Mouse (Mus musculus) C2C12 (cell line): ENCODE measurements around the gene Znrf3. TPM values are rescaled to one million over a fixed set of nuclear protein-coding genes. Genes with fewer than 3 reads are reported as not detected.

Source experiments
- H3K27me3 ChIP-seq: one replicate; pipeline ENCODE4 v1.6.1; 2011; ENCODE audit not compliant: control insufficient read depth, insufficient read depth, insufficient read length
- H3K36me3 ChIP-seq: one replicate; pipeline ENCODE4 v1.6.1; 2011; ENCODE audit not compliant: control insufficient read depth, insufficient read depth
- H3K4me3 ChIP-seq: one replicate; pipeline ENCODE4 v1.5.1; 2011; ENCODE audit warnings: mild to moderate bottlenecking, control low read depth; ENCODE audit not compliant: poor library complexity, insufficient read depth, severe bottlenecking
- H3K79me2 ChIP-seq: one replicate; pipeline ENCODE4 v1.6.1; 2011; ENCODE audit not compliant: control insufficient read depth, insufficient read depth
- H3K79me3 ChIP-seq: one replicate; pipeline ENCODE4 v1.6.1; 2011; ENCODE audit warnings: low read depth, control low read depth
- H3ac ChIP-seq: one replicate; pipeline ENCODE3; 2011; ENCODE audit warnings: low read depth; ENCODE audit not compliant: control insufficient read depth, insufficient read length
- CEBPB ChIP-seq: IDR thresholded peaks from one replicate; pipeline ENCODE4 v1.6.1; 2011; ENCODE audit warnings: low read depth, mild to moderate bottlenecking, control low read depth, moderate library complexity
- CTCF ChIP-seq: IDR thresholded peaks from one replicate; pipeline ENCODE4 v1.5.1; 2011; ENCODE audit not compliant: control insufficient read depth, insufficient read depth, insufficient read length
- FOSL1 ChIP-seq: IDR thresholded peaks from one replicate; pipeline ENCODE4 v1.8.0; 2011; ENCODE audit warnings: mild to moderate bottlenecking, low read length; ENCODE audit not compliant: poor library complexity, insufficient read depth, severe bottlenecking
- MAX ChIP-seq: IDR thresholded peaks from one replicate; pipeline ENCODE4 v1.6.1; 2011; ENCODE audit warnings: mild to moderate bottlenecking, control low read depth
- MYOD1 ChIP-seq: IDR thresholded peaks from one replicate; pipeline ENCODE4 v1.6.1; 2011; ENCODE audit warnings: low read depth; ENCODE audit not compliant: control insufficient read depth, insufficient read length
- MYOG ChIP-seq: IDR thresholded peaks from one replicate; pipeline ENCODE4 v1.6.1; 2011; ENCODE audit not compliant: control insufficient read depth, insufficient read length; ENCODE audit errors: extremely low read depth
- USF1 ChIP-seq: IDR thresholded peaks from one replicate; pipeline ENCODE4 v1.6.1; 2011; ENCODE audit warnings: low read depth, mild to moderate bottlenecking, control low read depth, moderate library complexity
- polyA plus RNA-seq: library from polyadenylated mRNA; unstranded; fragments of >200 nt; fragmentation: generic; extraction: Trizol; gene quantifications from one replicate; pipeline ENCODE4 v1.2.1, GENCODE M21; 2012; ENCODE audit warnings: missing spikeins

Gene Znrf3
- polyA plus RNA-seq, 1 experiment: 4.0 TPM

DNA sequence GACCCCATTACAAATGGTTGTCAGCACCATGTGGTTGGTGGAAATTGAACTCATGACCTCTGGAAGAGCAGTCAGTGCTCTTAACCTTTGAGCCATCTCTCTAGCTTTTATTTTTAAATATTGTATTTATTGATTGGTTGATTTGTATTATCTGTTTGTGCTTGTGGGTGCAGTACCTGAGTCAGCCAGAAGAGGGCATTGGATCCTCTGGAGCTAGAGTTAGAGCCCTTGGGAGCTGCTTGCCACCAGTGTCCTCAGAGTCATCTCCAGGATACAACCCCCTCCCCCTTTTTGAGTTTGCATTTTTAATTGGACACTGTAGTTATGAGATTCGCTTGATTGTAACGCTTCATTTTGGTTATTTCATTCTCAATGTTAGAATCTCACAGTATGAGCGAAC lies 24.4 kb upstream of the Znrf3 start:
- Histone ChIP-seq H3K27me3 (no peaks in the 10 kb centered on the region), H3K4me3 (no peak overlapping the region), H3K36me3 (no peaks in the 10 kb centered on the region), H3ac (no peak overlapping the region), H3K79me3 (no peaks in the 10 kb centered on the region), H3K79me2 (no peaks in the 10 kb centered on the region)
- TF ChIP-seq CTCF: no peak
- TF ChIP-seq MYOG: no peak
- no peak for TF ChIP-seq FOSL1
- no peak for TF ChIP-seq CEBPB
- no peak for TF ChIP-seq MAX
- no peak for TF ChIP-seq MYOD1
- no peak for TF ChIP-seq USF1

GRCm38 (mm10) chr11:5468471-5468870 lies 23.8 kb upstream of the Znrf3 start:
- H3K36me3 ChIP-seq: no peaks in the 10 kb centered on the region
- H3K4me3 ChIP-seq: no peak overlapping the region
- H3K79me2 ChIP-seq: no peaks in the 10 kb centered on the region
- H3ac ChIP-seq: no peak overlapping the region
- TF ChIP-seq MYOD1 (no peak), MYOG (no peak), CTCF (no peak), USF1 (no peak), CEBPB (no peak), MAX (no peak), FOSL1 (no peak)
- H3K27me3 ChIP-seq: no peaks in the 10 kb centered on the region
- H3K79me3 ChIP-seq: no peaks in the 10 kb centered on the region

GRCm38 (mm10) chr11:5451923-5452322 lies 7.3 kb upstream of the Znrf3 start:
- H3K4me3 ChIP-seq: no peak overlapping the region
- H3ac ChIP-seq: no peak overlapping the region
- H3K79me3 ChIP-seq: no peaks in the 10 kb centered on the region
- no peaks in the 10 kb centered on the region for H3K79me2 ChIP-seq
- TF ChIP-seq CTCF (no peak), MYOG (no peak), USF1 (no peak), MYOD1 (no peak), MAX (no peak)
- H3K27me3 ChIP-seq: no peaks in the 10 kb centered on the region
- H3K36me3 ChIP-seq: no peaks in the 10 kb centered on the region

DNA sequence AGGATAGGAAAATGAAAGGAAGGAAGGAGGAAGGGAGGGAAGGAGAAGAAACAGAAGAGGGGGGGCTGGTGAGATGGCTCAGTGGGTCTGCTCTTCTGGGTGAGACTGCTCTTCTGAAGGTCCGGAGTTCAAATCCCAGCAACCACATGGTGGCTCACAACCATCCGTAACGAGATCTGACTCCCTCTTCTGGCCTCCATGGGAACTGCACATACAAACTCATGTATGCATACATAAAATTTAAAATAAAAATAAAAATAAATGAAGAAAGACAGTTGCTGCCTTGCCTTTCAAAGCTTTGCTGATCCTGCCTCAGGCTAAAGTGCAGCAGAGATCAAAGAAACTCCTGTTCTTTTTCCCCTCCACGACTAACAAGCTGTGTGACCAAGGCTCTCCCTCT lies 6.7 kb upstream of the Znrf3 start:
- no peak overlapping the region for H3K4me3 ChIP-seq
- no peak overlapping the region for H3ac ChIP-seq
- no peaks in the 10 kb centered on the region for H3K79me2 ChIP-seq
- no peaks in the 10 kb centered on the region for H3K79me3 ChIP-seq
- TF ChIP-seq USF1 (no peak), MYOG (no peak), CEBPB (no peak), FOSL1 (no peak), CTCF (no peak), MYOD1 (no peak), MAX (no peak)
- H3K27me3 ChIP-seq: no peaks in the 10 kb centered on the region
- H3K36me3 ChIP-seq: no peaks in the 10 kb centered on the region

DNA sequence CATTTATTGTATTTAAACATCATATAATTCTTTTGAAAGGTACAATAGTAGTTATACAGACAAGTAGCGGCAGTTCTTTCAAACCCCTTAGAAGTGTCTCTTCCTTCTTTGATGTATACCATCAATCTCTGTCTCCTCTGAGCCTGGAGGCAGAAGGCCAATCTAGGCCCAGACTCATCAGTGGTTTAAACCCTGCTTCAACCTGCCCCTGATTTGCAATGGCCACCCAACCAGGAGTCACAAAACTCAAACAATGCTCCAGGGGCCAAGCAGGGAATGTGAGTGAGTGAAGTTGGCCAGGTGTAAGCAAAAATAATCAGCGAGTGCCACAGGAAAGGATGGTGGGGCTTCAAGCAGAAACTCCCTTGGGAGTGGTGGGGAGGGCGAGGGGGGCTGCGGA lies 6.1 kb upstream of the Znrf3 start:
- Histone ChIP-seq H3K27me3 (no peaks in the 10 kb centered on the region), H3K79me3 (no peaks in the 10 kb centered on the region), H3K4me3 (no peak overlapping the region), H3ac (no peak overlapping the region), H3K36me3 (no peaks in the 10 kb centered on the region), H3K79me2 (no peaks in the 10 kb centered on the region)
- TF ChIP-seq CEBPB: no peak
- TF ChIP-seq CTCF: no peak
- TF ChIP-seq FOSL1: no peak

GRCm38 (mm10) chr11:5445452-5445953 lies 856 bp upstream of the Znrf3 start:
- H3K79me2 ChIP-seq: peaks cover 36% of the 10 kb centered on the region
- no peaks in the 10 kb centered on the region for H3K27me3 ChIP-seq
- H3K79me3 ChIP-seq: peaks cover 34% of the 10 kb centered on the region
- H3ac ChIP-seq: no peak overlapping the region
- TF ChIP-seq CEBPB: no peak
- TF ChIP-seq MYOG: no peak
- TF ChIP-seq MAX: no peak
- no peak for TF ChIP-seq USF1
- no peak for TF ChIP-seq FOSL1
- H3K36me3 ChIP-seq: no peaks in the 10 kb centered on the region
- no peak overlapping the region for H3K4me3 ChIP-seq
